Mouse (Mus musculus): Measurements from ENCODE around the gene Clcnkb.

DNA sequence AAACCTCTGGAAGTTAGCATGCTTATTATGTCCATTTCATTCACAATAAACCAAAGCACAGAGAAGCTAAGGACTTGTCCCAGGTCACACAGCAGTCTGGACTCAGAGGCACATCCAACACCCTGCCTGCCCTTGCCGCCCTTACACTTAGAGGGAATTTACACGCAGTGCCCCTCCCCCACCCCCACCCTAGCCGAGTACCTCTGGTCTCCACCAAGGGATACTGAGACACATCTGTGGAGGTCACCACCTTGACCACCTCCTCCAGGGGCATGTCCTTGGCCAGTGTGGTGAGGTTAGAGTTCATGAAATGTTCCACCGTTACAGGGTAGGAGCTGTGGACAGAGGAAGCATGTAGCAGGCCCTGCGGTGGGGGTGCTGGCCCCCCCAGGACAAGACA lies 27.9 kb downstream of the Clcnkb start:
- no peak for TF ChIP-seq POLR2A (IDR thresholded peaks at IDR 0.05; ENCODE audit: insufficient read length, low read depth)
- TF ChIP-seq MAX (IDR thresholded peaks at IDR 0.05; ENCODE audit: low read depth) = no peak
- TF ChIP-seq E2F4 (IDR thresholded peaks at IDR 0.05; ENCODE audit: insufficient read depth) = no peak
